Mouse (Mus musculus) kidney, adult 10 weeks (tissue): ENCODE results near the gene Nhp2. TPM values are rescaled to one million over a fixed set of nuclear protein-coding genes. Genes with fewer than 3 reads are reported as not detected.

Source experiments
- polyA plus RNA-seq: library from polyadenylated mRNA; stranded (reverse); fragments of 350-450 nt; fragmentation: Illumina TruSeq; extraction: RNeasy Lipid Tissue Mini Kit (QIAGEN cat#74804); gene quantifications from one replicate; pipeline ENCODE4 v1.2.3, GENCODE M21; 2014; ENCODE audit warnings: low read depth, low replicate concordance

Gene Nhp2
- polyA plus RNA-seq: 1.2 TPM

DNA sequence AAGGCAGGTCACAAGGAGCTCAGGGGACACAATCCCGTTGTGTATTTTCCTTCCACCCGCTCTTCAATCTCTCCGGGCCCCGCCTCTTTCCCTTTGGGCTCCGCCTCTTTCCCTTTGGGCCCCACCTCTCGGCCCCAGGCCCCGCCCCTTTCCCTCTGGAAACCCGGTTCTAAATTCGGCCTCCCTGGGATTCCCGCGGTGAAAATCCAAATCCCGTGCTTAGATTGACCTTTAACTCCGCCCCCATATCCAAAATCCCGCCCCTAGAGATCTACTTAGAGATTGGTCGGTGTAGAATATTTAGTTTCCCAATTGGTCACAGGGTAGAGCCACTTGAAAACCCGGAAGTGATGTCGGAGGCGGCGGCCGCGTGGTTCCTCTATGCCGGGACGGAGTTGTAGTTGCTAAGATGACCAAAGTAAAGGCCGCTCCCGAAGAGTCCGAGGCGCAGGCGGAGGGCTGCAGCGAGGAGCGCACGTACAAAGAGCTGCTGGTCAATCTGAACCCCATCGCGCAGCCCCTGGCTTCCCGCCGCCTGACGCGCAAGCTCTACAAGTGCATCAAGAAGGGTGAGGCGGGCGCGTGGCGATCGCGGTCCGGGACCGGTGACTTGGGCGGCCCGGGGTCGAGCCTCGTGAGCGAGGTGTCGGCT is at the start of gene Nhp2:
Nhp2 (plus strand) TSS at position 327 of the 652 bp plus-strand sequence.

DNA sequence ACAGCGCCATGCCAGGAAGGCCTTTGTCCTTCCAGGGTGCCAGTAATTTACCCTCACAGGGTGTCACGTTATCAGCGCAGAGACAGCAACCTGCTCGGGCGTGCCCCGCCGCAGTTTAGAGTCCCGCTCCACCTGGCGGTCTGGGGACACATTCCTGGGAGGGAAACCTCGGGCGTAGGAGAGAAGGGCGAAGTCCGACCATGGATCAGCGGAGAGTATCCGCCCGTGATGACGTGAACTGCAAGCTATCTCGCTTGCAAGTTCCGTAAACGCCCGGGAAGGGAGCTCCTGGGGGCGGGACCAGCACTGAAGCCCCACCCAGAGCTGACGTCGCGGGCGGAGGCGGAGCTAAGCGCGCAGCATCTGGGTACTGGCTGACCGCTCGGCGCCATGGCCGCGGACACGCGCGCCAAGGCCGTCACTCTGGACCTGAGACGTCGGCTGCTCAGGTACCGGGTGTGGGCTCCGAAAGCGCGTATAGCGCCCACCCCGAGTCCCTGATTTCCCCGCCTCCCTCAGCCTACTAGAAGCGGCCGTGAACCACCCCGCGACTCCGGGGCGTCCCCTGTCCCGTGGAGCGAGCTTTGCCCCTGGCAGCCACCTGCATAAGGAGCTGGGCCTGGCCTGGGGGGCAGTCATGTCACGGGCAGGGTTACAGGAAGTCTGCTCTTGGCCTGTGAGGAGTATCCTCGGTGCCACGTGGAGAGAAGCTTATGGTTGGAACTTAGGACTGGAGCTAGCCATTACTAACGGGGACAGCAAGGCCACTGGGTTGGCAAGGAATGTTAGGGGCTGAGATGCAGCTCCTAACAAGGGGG is 34.9 kb upstream of the Nhp2 start, which contains the start of gene Phykpl:
Phykpl (plus strand) TSS at position 327 of the 818 bp plus-strand sequence.

DNA sequence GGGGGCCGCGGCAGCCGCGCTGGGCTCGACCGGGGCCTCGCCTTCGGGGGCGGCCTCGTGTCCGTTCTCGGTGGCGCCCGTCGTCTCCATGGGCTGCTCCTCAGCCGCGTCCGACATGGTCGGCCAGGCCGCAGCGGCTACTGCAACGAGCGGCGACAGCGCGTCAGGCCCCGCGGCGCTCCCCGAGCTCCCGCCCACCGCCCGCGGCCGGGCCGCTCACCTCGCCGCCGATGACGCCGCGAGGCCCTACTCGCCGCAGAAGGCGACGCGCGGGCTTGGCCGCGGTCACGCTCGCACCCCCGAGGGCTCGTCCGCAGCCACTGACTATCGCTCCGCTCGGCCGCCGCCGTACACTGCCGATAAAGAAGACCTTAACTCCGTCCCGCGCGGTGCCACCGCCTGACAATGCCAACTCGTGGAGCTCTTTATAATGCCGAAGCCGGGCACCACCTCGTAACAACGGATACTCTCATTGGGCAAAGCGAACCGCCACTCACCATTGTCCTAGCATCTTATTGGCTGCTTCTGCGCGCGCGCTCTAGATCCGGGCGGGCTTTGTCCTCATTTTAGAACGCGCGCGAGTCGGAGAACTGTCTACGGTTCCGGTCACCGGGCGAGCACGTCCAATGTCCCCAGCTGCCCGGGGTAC is 13.0 kb upstream of the Nhp2 start, which contains the start of gene Hnrnpab:
Hnrnpab (minus strand) TSS at position 401 of the 649 bp plus-strand sequence.

DNA sequence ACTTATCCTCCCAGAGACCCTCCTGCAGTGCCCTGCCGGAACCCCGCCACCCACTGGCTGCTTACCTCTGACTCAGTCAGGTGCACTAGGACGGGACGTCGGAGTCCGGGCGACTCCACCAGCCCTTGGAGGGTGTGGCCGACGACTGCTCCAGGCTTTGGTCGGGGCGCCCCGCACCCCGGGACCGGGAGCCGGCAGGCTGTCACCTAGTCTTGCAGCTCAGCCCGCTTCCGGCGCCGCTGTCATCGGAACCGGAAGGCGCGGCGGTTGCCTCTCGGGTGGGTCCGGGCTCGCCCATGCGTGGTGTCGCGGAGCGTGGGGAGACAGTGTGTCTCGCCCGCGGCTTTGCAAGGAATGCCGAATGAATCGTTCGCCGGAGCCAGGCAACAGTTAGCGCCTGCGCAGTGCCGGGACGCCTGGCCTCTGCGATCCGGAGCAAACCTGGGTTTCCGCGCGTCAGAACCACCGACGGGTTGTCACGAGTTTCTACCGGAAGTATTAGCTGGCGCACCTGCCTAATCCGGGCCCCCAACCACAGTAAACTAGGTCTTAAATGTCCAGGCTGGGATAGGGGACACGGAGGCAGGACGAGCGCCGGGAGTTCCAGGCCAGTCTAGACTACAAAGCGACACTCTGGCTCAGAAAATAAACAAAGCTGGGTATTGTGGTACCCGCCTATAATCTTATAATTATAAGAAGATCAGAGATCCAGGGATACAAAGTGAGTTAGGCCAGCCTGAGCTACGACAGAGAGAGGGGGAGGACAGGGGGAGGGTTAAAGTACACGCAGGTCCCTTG is 16.2 kb downstream of the Nhp2 start, which contains the start of gene Rmnd5b:
Rmnd5b (minus strand) TSS at position 372 of the 798 bp plus-strand sequence.

DNA sequence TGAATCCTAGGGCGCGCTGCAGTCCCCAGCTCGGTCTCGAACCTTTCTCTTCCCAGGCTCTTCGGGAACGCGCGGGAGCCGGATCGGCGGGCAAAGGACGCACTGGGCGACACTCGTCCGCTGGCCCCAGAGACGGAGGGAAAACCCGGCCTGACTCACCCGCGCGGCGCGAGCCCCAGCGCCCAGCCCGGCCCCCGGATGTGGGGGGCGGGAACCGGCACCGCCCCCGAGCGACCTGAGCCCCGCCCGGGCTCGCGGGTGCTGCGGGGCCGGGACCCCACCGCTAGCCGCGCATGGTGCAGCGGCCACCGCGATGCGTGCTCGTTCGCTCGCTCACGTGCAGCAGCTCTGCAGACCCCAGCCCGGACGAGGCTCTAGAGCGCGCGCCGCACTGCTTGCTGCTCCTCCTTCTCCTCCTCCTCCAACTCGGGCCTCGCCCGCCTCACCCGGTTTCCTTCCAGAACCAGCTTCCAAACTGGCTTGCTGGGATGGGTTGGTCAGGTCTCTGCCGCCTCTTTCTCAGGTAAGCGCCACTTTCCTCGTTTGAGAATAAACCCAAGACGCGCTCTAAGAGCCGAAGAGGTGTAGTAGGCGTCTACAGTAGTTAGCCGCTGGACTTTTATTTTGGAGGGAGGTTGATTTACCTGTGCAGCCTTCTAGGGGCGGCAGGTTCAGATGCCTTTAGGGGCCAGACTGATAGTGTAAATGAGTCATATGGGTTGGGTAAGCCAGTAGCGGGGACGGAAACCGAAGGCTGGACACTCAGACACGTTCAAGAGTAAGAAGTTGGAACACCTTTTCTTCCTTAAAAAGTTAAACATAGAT is 31.4 kb downstream of the Nhp2 start, which contains the start of the genes N4bp3 and D930048N14Rik:
N4bp3 (minus strand) TSS at position 152 of the 825 bp plus-strand sequence.
D930048N14Rik (plus strand) TSS at position 264 of the 825 bp plus-strand sequence.

Other genes starting within 250 kb of the Nhp2 start
- gene Phykpl, start 35.0 kb upstream of the Nhp2 start, polyA plus RNA-seq: 15.7 TPM
- 240 TPM for gene Hnrnpab, start 12.9 kb upstream of the Nhp2 start, polyA plus RNA-seq
- 8.2 TPM for gene Rmnd5b, start 16.2 kb downstream of the Nhp2 start, polyA plus RNA-seq
- gene N4bp3, start 31.1 kb downstream of the Nhp2 start, polyA plus RNA-seq: not detected
- gene D930048N14Rik, start 31.2 kb downstream of the Nhp2 start, polyA plus RNA-seq: 1.6 TPM
- 103 TPM for gene 0610009B22Rik, start 69.1 kb downstream of the Nhp2 start, polyA plus RNA-seq
- gene Sec24a, start 143.9 kb downstream of the Nhp2 start, polyA plus RNA-seq: 28.0 TPM
- 348 TPM for gene Sar1b, start 144.0 kb downstream of the Nhp2 start, polyA plus RNA-seq
- gene Jade2, start 237.9 kb downstream of the Nhp2 start, polyA plus RNA-seq: 3.7 TPM